Mouse (Mus musculus): ENCODE data around the gene Atp2a2. TPM values are rescaled to one million over a fixed set of nuclear protein-coding genes. Genes with fewer than 3 reads are reported as not detected.
A peak's percentile ranks its signal among the peaks of the same experiment; 100 is the strongest.

The Atp2a2 gene
- polyA plus RNA-seq, 1 experiment from 2014 or later = 29.1 TPM

DNA sequence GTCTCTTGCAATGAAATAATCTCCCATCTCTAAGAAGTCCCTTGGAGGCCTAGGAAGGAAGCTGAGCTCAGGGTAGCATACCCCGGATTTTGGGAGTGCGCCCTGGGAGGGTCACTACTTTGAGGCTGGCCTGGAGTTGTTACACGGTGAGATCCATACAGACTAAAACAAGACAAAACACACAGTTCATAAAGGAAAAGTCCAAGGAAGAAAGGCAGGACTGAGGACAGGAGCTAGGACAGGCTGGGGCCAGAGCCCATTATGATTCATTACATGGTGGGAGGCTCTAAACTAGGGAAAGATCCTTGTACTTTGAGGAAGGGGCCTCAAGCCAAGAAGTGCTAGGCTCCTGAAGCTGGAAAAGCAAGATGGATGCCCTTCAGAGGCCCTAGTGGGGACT is 26.6 kb upstream of the Atp2a2 start:
- Histone ChIP-seq H3K4me2 (no peak overlapping the region), H3K27ac (peak overlapping the region; percentile 84), H3K9ac (no peak overlapping the region), H3K4me1 (peaks cover 54% of the 10 kb centered on the region), H3K36me3 (no peaks in the 10 kb centered on the region), H3K27me3 (no peaks in the 10 kb centered on the region), H3K4me3 (no peak overlapping the region), H3K9me3 (no peaks in the 10 kb centered on the region)
- no peak for ATAC-seq (ENCODE audit: insufficient number of reproducible peaks, low FRiP score, low TSS enrichment, low read depth)
- 72% methylated on average over 3 of the region's 3 CpGs for WGBS

- H3K4me2 ChIP-seq = peak overlapping the region; percentile 34
- 30% methylated on average over 11 of the region's 11 CpGs for WGBS
- no peak for ATAC-seq (ENCODE audit: insufficient number of reproducible peaks, low FRiP score, low TSS enrichment, low read depth)
- no peaks in the 10 kb centered on the region for H3K9me3 ChIP-seq
- H3K27me3 ChIP-seq = no peaks in the 10 kb centered on the region
- peak overlapping the region; percentile 84 for H3K27ac ChIP-seq
- peaks cover 54% of the 10 kb centered on the region for H3K4me1 ChIP-seq
- H3K36me3 ChIP-seq = no peaks in the 10 kb centered on the region
- peak overlapping the region; percentile 2; the same call in 1 of the 2 replicates for H3K4me3 ChIP-seq
- H3K9ac ChIP-seq = no peak overlapping the region
Measured at GRCm38 (mm10) chr5:122527761-122528160, 25.7 kb upstream of the Atp2a2 start.

GRCm38 (mm10) chr5:122526878-122527730 is 25.1 kb upstream of the Atp2a2 start:
- 0 out of 2 replicates have a peak overlapping the region, but pooled peaks have one; percentile 2 for H3K4me3 ChIP-seq
- no peaks in the 10 kb centered on the region for H3K27me3 ChIP-seq
- H3K4me2 ChIP-seq = peak overlapping the region; percentile 34
- H3K9me3 ChIP-seq = no peaks in the 10 kb centered on the region
- H3K36me3 ChIP-seq = no peaks in the 10 kb centered on the region
- no peak for ATAC-seq (ENCODE audit: insufficient number of reproducible peaks, low FRiP score, low TSS enrichment, low read depth)
- peak overlapping the region; percentile 84 for H3K27ac ChIP-seq
- H3K9ac ChIP-seq = no peak overlapping the region
- WGBS = 66% methylated on average over 15 of the region's 15 CpGs
- H3K4me1 ChIP-seq = peaks cover 54% of the 10 kb centered on the region

GRCm38 (mm10) chr5:122526405-122526804 is 24.4 kb upstream of the Atp2a2 start:
- Histone ChIP-seq H3K9me3 (no peaks in the 10 kb centered on the region), H3K36me3 (no peaks in the 10 kb centered on the region), H3K27ac (no peak overlapping the region), H3K4me1 (peaks cover 54% of the 10 kb centered on the region), H3K9ac (no peak overlapping the region), H3K4me2 (no peak overlapping the region), H3K4me3 (no peak overlapping the region), H3K27me3 (no peaks in the 10 kb centered on the region)
- ATAC-seq (ENCODE audit: insufficient number of reproducible peaks, low FRiP score, low TSS enrichment, low read depth) = no peak
- 82% methylated on average over 9 of the region's 9 CpGs for WGBS

DNA sequence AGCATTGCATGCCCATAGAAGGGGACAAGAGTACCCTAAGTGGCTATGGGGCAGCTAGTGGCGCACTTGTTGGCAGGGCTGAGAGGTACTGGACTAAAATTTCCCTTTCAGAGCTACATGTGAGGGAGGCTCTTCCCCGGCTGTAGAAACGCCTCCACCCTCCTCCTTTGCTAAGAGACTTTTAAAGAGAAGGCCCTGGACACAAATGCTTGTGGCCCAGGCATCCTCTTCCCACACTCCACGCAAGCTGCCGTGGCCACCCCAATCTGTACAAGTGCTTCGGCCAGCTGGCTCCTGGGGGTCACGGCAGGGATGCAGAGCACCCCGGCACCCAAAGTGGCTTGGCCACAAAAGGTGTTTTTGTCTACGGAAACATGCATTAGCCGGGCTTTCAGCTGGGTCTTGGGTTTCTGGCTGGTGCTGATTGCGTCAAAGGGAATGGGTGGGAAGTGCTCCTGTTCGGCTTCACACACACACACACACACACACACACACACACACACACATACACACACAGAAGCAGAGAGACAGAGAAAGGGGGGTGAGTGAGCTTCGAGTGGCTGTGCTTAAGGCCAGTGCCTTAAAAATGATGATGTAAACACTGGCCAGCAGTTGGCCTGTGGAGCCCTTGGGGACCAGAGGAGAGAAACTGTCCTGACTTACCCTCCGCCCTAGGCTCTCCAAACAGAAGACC is 23.4 kb upstream of the Atp2a2 start:
- H3K4me1 ChIP-seq = peaks cover 58% of the 10 kb centered on the region
- H3K27me3 ChIP-seq = no peaks in the 10 kb centered on the region
- no peaks in the 10 kb centered on the region for H3K9me3 ChIP-seq
- peak overlapping the region; percentile 47; the same call in 1 of the 2 replicates for H3K27ac ChIP-seq
- no peak overlapping the region for H3K4me2 ChIP-seq
- no peak overlapping the region for H3K4me3 ChIP-seq
- ATAC-seq (ENCODE audit: insufficient number of reproducible peaks, low FRiP score, low TSS enrichment, low read depth) = no peak
- H3K36me3 ChIP-seq = no peaks in the 10 kb centered on the region
- WGBS = 74% methylated on average over 14 of the region's 14 CpGs
- no peak overlapping the region for H3K9ac ChIP-seq

- Histone ChIP-seq H3K4me3 (no peak overlapping the region), H3K27me3 (no peaks in the 10 kb centered on the region), H3K4me2 (no peak overlapping the region), H3K9me3 (no peaks in the 10 kb centered on the region), H3K36me3 (no peaks in the 10 kb centered on the region), H3K9ac (no peak overlapping the region), H3K4me1 (peaks cover 53% of the 10 kb centered on the region), H3K27ac (peak overlapping the region; percentile 47; the same call in 1 of the 2 replicates)
- no peak for ATAC-seq (ENCODE audit: insufficient number of reproducible peaks, low FRiP score, low TSS enrichment, low read depth)
- WGBS = 71% methylated on average over 4 of the region's 4 CpGs
Measured at GRCm38 (mm10) chr5:122524854-122525237, 22.8 kb upstream of the Atp2a2 start.

- no peak overlapping the region for H3K4me3 ChIP-seq
- H3K9ac ChIP-seq = no peak overlapping the region
- no peaks in the 10 kb centered on the region for H3K9me3 ChIP-seq
- ATAC-seq (ENCODE audit: insufficient number of reproducible peaks, low FRiP score, low TSS enrichment, low read depth) = no peak
- no peak overlapping the region for H3K27ac ChIP-seq
- WGBS = 72% methylated on average over 3 of the region's 3 CpGs
- H3K36me3 ChIP-seq = no peaks in the 10 kb centered on the region
- no peaks in the 10 kb centered on the region for H3K27me3 ChIP-seq
- peaks cover 48% of the 10 kb centered on the region for H3K4me1 ChIP-seq
- H3K4me2 ChIP-seq = no peak overlapping the region
Measured at GRCm38 (mm10) chr5:122524244-122524643, 22.2 kb upstream of the Atp2a2 start.

DNA sequence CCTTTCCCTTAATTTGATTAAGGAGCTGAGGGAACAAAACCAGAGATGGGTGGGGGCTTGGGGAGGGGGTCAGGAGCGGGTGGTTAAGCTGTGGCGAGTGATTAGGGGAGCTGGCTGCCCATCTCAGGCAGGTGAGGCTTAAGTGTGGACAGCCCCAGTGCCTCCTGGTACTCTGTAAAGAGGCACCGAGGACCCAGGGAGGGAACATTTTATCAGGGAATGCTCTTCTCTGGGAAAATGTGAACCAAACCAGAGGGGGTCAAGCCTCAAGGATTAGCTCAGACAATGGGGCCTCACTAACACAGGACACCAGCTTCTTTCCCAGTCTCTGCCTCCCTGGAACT is 19.1 kb upstream of the Atp2a2 start:
- H3K27ac ChIP-seq = no peak overlapping the region
- 49% methylated on average over 3 of the region's 3 CpGs for WGBS
- no peak overlapping the region for H3K9ac ChIP-seq
- H3K9me3 ChIP-seq = no peaks in the 10 kb centered on the region
- H3K4me3 ChIP-seq = no peak overlapping the region
- H3K36me3 ChIP-seq = no peaks in the 10 kb centered on the region
- H3K4me2 ChIP-seq = no peak overlapping the region
- no peak for ATAC-seq (ENCODE audit: insufficient number of reproducible peaks, low FRiP score, low TSS enrichment, low read depth)
- no peaks in the 10 kb centered on the region for H3K27me3 ChIP-seq
- H3K4me1 ChIP-seq = peaks cover 31% of the 10 kb centered on the region

DNA sequence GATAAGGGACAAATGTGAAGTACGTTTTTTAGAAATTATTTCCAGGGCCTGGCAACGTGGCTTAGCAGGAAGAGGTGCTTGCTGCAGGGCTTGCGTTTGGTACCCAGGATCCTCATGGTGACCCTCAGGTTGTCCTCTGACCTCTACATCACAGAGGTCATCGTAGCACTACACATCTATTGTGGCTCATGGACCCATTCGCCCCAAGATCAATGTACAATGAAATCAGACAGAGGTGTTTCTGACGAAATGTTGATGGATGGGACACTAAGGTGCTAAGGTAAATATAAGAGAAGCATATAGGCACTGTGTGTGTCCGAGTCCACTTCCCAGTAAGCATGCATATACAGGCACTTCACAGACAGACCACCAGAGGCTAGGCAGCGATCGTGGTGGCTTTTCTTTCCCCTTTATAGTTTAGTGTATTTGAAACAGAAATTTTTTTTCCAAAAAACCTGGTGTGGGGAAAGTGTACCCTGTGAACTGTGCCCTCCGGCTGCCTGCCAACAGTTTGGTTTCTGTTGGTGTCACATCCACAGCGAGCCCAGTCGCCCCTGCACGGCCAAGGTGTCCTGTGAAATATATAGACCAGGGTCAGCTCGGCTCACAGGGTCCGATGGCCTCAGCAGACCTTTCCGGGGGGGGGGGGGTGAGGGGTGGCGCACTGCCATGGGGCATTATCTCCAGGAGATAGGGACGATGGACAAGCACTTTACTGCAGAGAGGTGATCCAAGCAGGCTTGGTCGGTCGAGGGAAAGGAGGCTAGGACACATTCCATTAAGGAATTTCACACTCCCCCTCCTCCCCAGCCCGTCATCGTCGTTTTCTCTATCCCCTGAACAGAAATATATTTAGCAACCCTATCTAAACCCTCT is 18.5 kb upstream of the Atp2a2 start:
- H3K9me3 ChIP-seq = no peaks in the 10 kb centered on the region
- 58% methylated on average over 23 of the region's 23 CpGs for WGBS
- no peak overlapping the region for H3K9ac ChIP-seq
- no peak overlapping the region for H3K27ac ChIP-seq
- H3K36me3 ChIP-seq = no peaks in the 10 kb centered on the region
- ATAC-seq (ENCODE audit: insufficient number of reproducible peaks, low FRiP score, low TSS enrichment, low read depth) = no peak
- peaks cover 26% of the 10 kb centered on the region for H3K4me1 ChIP-seq
- H3K27me3 ChIP-seq = no peaks in the 10 kb centered on the region
- no peak overlapping the region for H3K4me2 ChIP-seq
- no peak overlapping the region for H3K4me3 ChIP-seq

DNA sequence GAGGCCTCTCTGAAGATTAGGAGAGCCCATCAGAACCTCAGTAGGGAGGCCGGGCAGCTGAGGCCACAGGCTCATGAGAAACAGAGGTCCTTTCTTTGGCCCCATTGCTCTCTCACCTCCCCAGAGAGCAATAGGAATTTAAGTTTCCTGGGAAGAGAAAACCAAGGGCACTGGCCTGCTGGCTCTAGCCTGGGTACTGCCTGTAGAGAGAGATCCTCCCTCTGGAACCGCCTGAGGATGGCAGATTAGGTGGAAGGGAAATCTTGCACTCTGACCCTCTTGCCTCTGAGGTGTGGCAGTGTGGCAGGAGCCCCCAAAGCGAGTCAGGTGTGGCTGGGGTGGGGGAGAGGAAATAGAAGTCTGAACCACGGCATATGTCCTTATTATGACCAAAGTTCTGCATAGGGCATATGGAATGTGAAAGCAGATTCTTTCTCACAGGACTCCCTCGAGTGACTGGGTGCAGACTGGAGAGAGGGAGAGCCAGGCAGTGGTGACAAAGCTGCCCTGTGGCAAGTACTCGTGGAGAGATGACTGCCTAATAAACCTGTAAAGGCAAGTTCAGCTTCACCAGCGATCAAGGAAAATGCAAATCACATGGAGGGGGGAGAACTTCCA is 17.1 kb upstream of the Atp2a2 start:
- Histone ChIP-seq H3K4me2 (no peak overlapping the region), H3K36me3 (no peaks in the 10 kb centered on the region), H3K9ac (no peak overlapping the region), H3K27ac (0 out of 2 replicates have a peak overlapping the region, but pooled peaks have one; percentile 48), H3K4me1 (peaks cover 25% of the 10 kb centered on the region), H3K4me3 (no peak overlapping the region), H3K9me3 (no peaks in the 10 kb centered on the region), H3K27me3 (no peaks in the 10 kb centered on the region)
- WGBS = 31% methylated on average over 7 of the region's 7 CpGs
- no peak for ATAC-seq (ENCODE audit: insufficient number of reproducible peaks, low FRiP score, low TSS enrichment, low read depth)

GRCm38 (mm10) chr5:122518247-122518646 is 16.2 kb upstream of the Atp2a2 start:
- Histone ChIP-seq H3K4me2 (no peak overlapping the region), H3K4me3 (no peak overlapping the region)

More at GRCm38 (mm10) chr5:122518247-122518646, 16.2 kb upstream of the Atp2a2 start:
- no peak overlapping the region for H3K27ac ChIP-seq
- H3K27me3 ChIP-seq = no peaks in the 10 kb centered on the region
- no peaks in the 10 kb centered on the region for H3K9me3 ChIP-seq
- H3K36me3 ChIP-seq = no peaks in the 10 kb centered on the region
- 46% methylated on average over 8 of the region's 8 CpGs for WGBS
- ATAC-seq (ENCODE audit: insufficient number of reproducible peaks, low FRiP score, low TSS enrichment, low read depth) = no peak
- peaks cover 30% of the 10 kb centered on the region for H3K4me1 ChIP-seq
- H3K9ac ChIP-seq = no peak overlapping the region

Measured in limb, embryonic 15.5 days (tissue).